Mouse (Mus musculus): ENCODE results near the gene Tmem256.

GRCm38 (mm10) chr11:69834001-69834549 is 4.2 kb upstream of the Tmem256 start:
- TF ChIP-seq CTCF (IDR thresholded peaks at IDR 0.05; ENCODE audit: low read depth, low read length) (no peak), POLR2AphosphoS5 (IDR thresholded peaks at IDR 0.05; ENCODE audit: insufficient replicate concordance, low read depth, low read length) (no peak), GATA1 (IDR thresholded peaks at IDR 0.05; ENCODE audit: borderline replicate concordance, low read length) (no peak)
